ENCODE assay signal across 21 mouse cellular contexts in genomic region chr10:89505592-89505955, GRCm38 (mm10). TPM values are rescaled to one million over a fixed set of nuclear protein-coding genes. Genes with fewer than 3 reads are reported as not detected.
DNase-seq lines count a peak whose midpoint lies in the region; ATAC-seq and TF ChIP-seq lines count a peak whose summit lies in the region.
"Had no signal": no experiment of that assay in that cellular context is flagged by ENCODE, and none has a peak within 500 bp of the region (broad histone marks: within the 10 kb centered on the region; RNA-seq: fewer than 3 reads in every experiment).

No protein-coding gene starts in this region.

- no peak for DNase-seq in kidney, postnatal 36 days
- DNase-seq in Muller cell, postnatal 12 days (ENCODE audit: inconsistent ontology term) = peak; percentile 87
- peak; percentile 18 for DNase-seq in brain, embryonic 14.5 days (ENCODE audit: low read depth)
- peak; percentile 67 for DNase-seq in retina, postnatal 1 day
- no peak for DNase-seq in natural killer cell, adult 2 months (ENCODE audit: low spot score in 2 of 2)
- DNase-seq in yolk sac, embryonic 10.5 days (ENCODE audit: low spot score) = no peak
- DNase-seq: adrenal gland, adult 8-10 months; cerebellum, adult 2 months; cerebellum, postnatal 25 days; gastrocnemius, postnatal 25 days; heart, adult 18-20 months; heart, postnatal 14 days; kidney, postnatal 4 days had no signal

- H3K9ac ChIP-seq in kidney, embryonic 16.5 days (replicated peaks; ENCODE audit: low read length) = no peak overlapping the region
- H3K9ac ChIP-seq: embryonic facial prominence, embryonic 13.5 days; forebrain, embryonic 15.5 days; heart, embryonic 12.5 days; hindbrain, embryonic 12.5 days; midbrain, embryonic 12.5 days had no signal

- H3K27ac ChIP-seq in kidney, embryonic 16.5 days (ENCODE audit: low read length) = no peak overlapping the region
- H3K27ac ChIP-seq: embryonic facial prominence, embryonic 13.5 days; forebrain, embryonic 15.5 days; hindbrain, embryonic 12.5 days; midbrain, embryonic 12.5 days had no signal

- no peak for TF ChIP-seq POLR2A in brain, embryonic 14.5 days (IDR thresholded peaks at IDR 0.05; ENCODE audit: borderline replicate concordance, extremely low read depth, insufficient read depth, insufficient read length, poor library complexity, severe bottlenecking)

- 65% methylated on average over 5 of the region's 5 CpGs for WGBS in kidney, embryonic 16.5 days

- no peaks in the 10 kb centered on the region for H3K36me3 ChIP-seq in kidney, embryonic 16.5 days (ENCODE audit: insufficient read depth, low read length)
- H3K36me3 ChIP-seq: embryonic facial prominence, embryonic 13.5 days; forebrain, embryonic 15.5 days; heart, embryonic 12.5 days; hindbrain, embryonic 12.5 days; midbrain, embryonic 12.5 days had no signal

- H3K4me2 ChIP-seq in kidney, embryonic 16.5 days (replicated peaks; ENCODE audit: low read depth, low read length) = 0 out of 2 replicates have a peak overlapping the region, but pooled peaks have one; percentile 4
- H3K4me2 ChIP-seq: embryonic facial prominence, embryonic 13.5 days; forebrain, embryonic 15.5 days; heart, embryonic 12.5 days; hindbrain, embryonic 12.5 days; midbrain, embryonic 12.5 days had no signal

- H3K9me3 ChIP-seq in kidney, embryonic 16.5 days (ENCODE audit: low read length) = no peaks in the 10 kb centered on the region
- H3K9me3 ChIP-seq: embryonic facial prominence, embryonic 13.5 days; forebrain, embryonic 15.5 days; hindbrain, embryonic 12.5 days; midbrain, embryonic 12.5 days had no signal

- no peaks in the 10 kb centered on the region for H3K4me1 ChIP-seq in kidney, embryonic 16.5 days (ENCODE audit: insufficient read depth, low read length)
- H3K4me1 ChIP-seq: embryonic facial prominence, embryonic 13.5 days; forebrain, embryonic 15.5 days; hindbrain, embryonic 12.5 days; midbrain, embryonic 12.5 days had no signal

- no peak for ATAC-seq in kidney, embryonic 16.5 days (ENCODE audit: low FRiP score, low TSS enrichment)
- ATAC-seq: activated CD4-positive, CD25-positive, alpha-beta regulatory T cell, adult 4 months; forebrain, embryonic 15.5 days had no signal

- no peak for TF ChIP-seq CTCF in brain, embryonic 14.5 days (IDR thresholded peaks at IDR 0.05; ENCODE audit: borderline replicate concordance, extremely low read depth, insufficient read depth, insufficient read length)

- H3K4me3 ChIP-seq in kidney, embryonic 16.5 days (ENCODE audit: low read length) = no peak overlapping the region
- H3K4me3 ChIP-seq: embryonic facial prominence, embryonic 13.5 days; forebrain, embryonic 15.5 days; heart, embryonic 12.5 days; hindbrain, embryonic 12.5 days; midbrain, embryonic 12.5 days had no signal

- H3K27me3 ChIP-seq in kidney, embryonic 16.5 days (ENCODE audit: insufficient read depth, low read length) = no peaks in the 10 kb centered on the region
- H3K27me3 ChIP-seq: embryonic facial prominence, embryonic 13.5 days; forebrain, embryonic 15.5 days; heart, embryonic 12.5 days; hindbrain, embryonic 12.5 days; midbrain, embryonic 12.5 days had no signal

RNA-seq across cellular contexts. Expression of gene Nr1h4, which starts 27.8 kb away (rescaled TPM):
- 3.9 and 4.2 TPM in 2 replicates for polyA plus RNA-seq in kidney, embryonic 16.5 days (2015; fragmentation: Nextera tagmentation; extraction: Ambion mirVana)
- polyA plus RNA-seq in brain, embryonic 14.5 days (2012; rRNA removed) = 0.04 and 0.07 TPM in 2 replicates
- polyA plus RNA-seq: activated CD4-positive, CD25-positive, alpha-beta regulatory T cell, adult 4 months; embryonic facial prominence, embryonic 13.5 days; hindbrain, embryonic 12.5 days; midbrain, embryonic 12.5 days; neural tube, embryonic 11.5 days had no signal

Comparison
In these comparisons a context has a peak if more than half of its experiments do, and no peak if none do; other contexts are left out.
1. DNase-seq: peak in Muller cell, postnatal 12 days (single experiment), brain, embryonic 14.5 days (single experiment) and retina, postnatal 1 day (single experiment); none in kidney, postnatal 36 days (0 of 2), natural killer cell, adult 2 months (0 of 2) and yolk sac, embryonic 10.5 days (single experiment).